Mouse (Mus musculus): ENCODE measurements around the gene Hap1.

- TF ChIP-seq CTCF (IDR thresholded peaks at IDR 0.05), result no peak
- TF ChIP-seq POLR2A (IDR thresholded peaks at IDR 0.05; ENCODE audit: insufficient read depth, low read depth, low read length), result no peak
- no peak for TF ChIP-seq EP300 (IDR thresholded peaks at IDR 0.05; ENCODE audit: insufficient read depth, low read depth, low read length)
These were observed 28.2 kb downstream of the Hap1 start for GRCm38 (mm10) chr11:100327761-100328160.
